Mouse (Mus musculus) bone marrow macrophage, adult 2 months (primary cell): Measurements from ENCODE around the gene Ebna1bp2. TPM values are rescaled to one million over a fixed set of nuclear protein-coding genes. Genes with fewer than 3 reads are reported as not detected.

Source experiments
- H3K27ac ChIP-seq: 2 replicates; pipeline ENCODE4 v1.5.1; 2012; ENCODE audit warnings: low read depth, low read length; ENCODE audit not compliant: insufficient read depth
- H3K4me1 ChIP-seq: 2 replicates; pipeline ENCODE4 v1.6.1; 2012; ENCODE audit warnings: low read length; ENCODE audit not compliant: control insufficient read depth, insufficient read depth
- H3K4me3 ChIP-seq: 2 replicates; pipeline ENCODE4 v1.5.1; 2012; ENCODE audit warnings: mild to moderate bottlenecking, low read length, moderate library complexity; ENCODE audit not compliant: insufficient read depth
- CTCF ChIP-seq: IDR thresholded peaks from 2 replicates; pipeline ENCODE4 v1.5.1; 2012; ENCODE audit warnings: low read depth, mild to moderate bottlenecking, low read length, moderate library complexity
- POLR2A ChIP-seq: IDR thresholded peaks from 2 replicates; pipeline ENCODE4 v1.6.1; 2012; ENCODE audit warnings: mild to moderate bottlenecking, low read depth, low read length, borderline replicate concordance
- polyA plus RNA-seq: library from polyadenylated mRNA; stranded (reverse); fragments of >200 nt; gene quantifications from 2 replicates; pipeline ENCODE4 v1.2.4, GENCODE M21; 2012; ENCODE audit not compliant: missing spikeins, insufficient read depth, insufficient read length

Ebna1bp2 gene
- polyA plus RNA-seq, 1 experiment = 27.3 TPM

DNA sequence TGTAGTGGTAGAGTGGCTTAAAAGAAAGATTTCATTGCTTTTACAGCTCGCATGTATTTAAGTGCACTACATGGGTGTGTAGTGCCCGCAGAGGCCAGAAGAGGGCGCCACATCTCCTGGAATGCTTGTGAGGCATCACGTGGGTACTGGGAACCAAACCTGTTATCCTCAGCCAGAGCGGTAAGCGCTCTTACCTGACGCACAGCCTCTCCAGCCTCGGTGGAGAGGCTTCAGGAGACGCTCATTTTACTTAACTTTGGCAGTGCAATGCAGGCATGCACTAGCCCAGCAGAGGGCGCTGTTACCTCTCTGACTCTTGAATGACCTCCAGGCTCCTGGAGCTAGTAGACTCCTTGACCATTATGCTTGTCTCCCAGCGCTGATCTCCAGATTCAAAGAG, 8.0 kb upstream of the Ebna1bp2 start:
- H3K27ac ChIP-seq = no peak overlapping the region
- H3K4me3 ChIP-seq = no peak overlapping the region
- H3K4me1 ChIP-seq = no peaks in the 10 kb centered on the region
- TF ChIP-seq CTCF = peak; percentile 94
- TF ChIP-seq POLR2A = no peak

DNA sequence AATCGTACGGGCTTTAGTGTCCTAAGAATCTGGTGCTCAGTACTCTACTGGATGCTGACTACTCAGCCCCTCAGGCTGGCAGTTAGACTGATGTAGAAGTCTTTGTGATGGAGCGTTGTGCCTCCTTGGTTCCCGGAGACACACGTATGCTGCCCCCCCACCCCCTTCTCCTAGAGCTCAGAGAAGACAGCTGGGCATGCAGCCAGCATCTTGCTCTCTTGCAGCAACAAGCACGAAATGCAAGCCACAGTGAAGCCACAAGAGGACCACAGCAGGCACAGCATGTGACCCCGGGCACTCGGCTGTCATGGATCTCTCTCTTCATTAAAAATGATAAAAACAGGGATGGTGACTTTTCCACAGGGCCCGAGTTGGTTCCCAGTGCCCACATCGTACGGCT, 5.2 kb upstream of the Ebna1bp2 start:
- Histone ChIP-seq H3K27ac (no peak overlapping the region), H3K4me1 (no peaks in the 10 kb centered on the region), H3K4me3 (no peak overlapping the region)
- TF ChIP-seq CTCF (no peak), POLR2A (no peak)

DNA sequence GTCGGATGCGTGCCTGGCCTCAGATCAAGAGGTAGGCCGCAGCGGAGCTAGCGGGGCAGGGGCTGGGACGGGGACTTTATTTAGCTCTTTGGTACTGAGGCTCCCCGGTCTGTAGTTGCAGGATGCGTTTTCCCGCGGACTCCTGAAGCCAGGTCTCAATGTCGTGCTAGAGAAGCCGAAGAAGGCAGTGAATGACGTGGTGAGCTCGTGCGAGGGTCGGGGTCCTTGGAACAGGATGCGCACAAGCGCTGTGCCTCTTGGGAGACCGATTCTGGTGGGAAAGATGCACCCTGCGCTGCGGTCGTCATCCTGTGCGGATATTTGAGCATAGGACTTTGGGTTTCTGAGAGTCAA, 345 bp downstream of the Ebna1bp2 start:
- H3K27ac ChIP-seq = peak overlapping the region; percentile 21
- H3K4me3 ChIP-seq = peak overlapping the region; percentile 98
- peaks cover 5% of the 10 kb centered on the region for H3K4me1 ChIP-seq
- TF ChIP-seq POLR2A (no peak), CTCF (no peak)

DNA sequence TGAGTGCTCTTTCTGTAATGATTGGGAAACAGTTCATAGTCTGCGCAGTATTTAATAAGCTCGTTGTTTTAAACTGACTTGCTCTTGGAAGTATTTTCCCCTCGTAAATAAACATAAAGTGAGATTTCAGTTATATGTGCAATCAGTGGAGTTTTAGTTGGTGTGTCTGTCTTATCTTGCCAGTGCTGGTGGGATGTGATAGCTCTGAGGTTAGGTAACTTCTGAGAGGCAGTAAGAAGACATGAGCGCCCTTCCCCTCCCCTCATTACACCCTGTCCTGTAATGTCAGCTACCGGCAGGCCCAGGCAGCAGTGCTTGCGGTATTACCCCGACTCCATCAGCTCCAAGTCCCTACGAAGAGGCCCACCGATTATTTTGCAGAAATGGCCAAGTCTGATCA, 1.2 kb downstream of the Ebna1bp2 start:
- H3K27ac ChIP-seq = no peak overlapping the region
- H3K4me1 ChIP-seq = peaks cover 5% of the 10 kb centered on the region
- no peak for TF ChIP-seq POLR2A
- no peak for TF ChIP-seq CTCF
- peak overlapping the region; percentile 98 for H3K4me3 ChIP-seq

DNA sequence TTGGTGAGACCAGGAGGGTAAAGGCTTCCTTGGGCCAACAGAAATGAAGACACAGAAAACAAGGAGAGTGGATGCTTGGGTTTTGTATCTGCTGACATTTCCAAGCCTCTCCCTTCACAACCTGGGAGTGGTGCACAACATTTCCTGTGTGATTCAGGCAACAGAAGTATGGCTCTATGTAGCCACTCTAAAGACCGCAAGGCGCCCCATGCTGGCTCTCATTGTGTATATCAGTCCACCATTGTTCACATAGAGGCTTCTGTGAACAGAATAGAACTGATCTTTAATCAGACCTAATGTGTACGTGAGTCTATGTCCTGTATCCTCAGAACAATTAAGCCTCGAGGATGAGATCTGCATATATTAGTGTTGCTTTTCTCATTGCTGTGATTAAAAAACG, 9.7 kb downstream of the Ebna1bp2 start:
- no peak overlapping the region for H3K27ac ChIP-seq
- no peaks in the 10 kb centered on the region for H3K4me1 ChIP-seq
- no peak for TF ChIP-seq POLR2A
- TF ChIP-seq CTCF = no peak
- H3K4me3 ChIP-seq = no peak overlapping the region

DNA sequence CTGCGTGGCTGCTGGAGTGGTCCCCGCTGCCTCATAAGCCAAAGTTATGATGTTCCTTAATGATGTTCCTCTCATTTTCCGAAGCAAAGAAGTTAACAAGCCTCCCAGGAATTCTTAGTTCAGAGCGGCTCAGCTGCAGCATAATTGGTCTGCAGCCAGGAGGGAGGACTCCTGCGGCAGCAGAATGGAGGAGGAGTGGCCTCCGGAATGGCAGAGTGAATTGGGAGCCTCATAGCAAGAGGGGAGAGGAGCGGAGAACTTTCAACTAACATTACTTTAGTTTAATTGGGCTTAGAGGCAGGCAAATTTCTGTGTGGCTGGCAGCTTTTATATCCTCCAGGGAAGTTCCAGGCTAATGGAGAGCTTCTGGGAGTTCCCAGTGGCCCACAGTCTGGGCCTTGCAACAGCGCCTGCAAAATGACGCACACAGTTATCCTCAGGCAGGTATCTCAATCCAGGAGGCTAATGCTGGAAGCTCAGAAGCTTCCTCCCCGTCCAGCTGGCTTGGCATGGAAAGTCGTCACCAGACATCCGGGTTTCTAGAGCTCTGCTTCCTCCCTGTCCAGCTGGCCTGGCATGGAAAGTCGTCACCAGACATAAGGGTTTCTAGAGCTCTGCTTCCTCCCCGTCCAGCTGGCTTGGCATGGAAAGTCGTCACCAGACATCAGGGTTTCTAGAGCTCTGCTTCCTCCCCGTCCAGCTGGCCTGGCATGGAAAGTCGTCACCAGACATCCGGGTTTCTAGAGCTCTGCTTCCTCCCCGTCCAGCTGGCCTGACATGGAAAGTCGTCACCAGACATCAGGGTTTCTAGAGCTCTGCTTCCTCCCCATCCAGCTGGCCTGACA, 22.0 kb downstream of the Ebna1bp2 start:
- Histone ChIP-seq H3K27ac (no peak overlapping the region), H3K4me1 (no peaks in the 10 kb centered on the region), H3K4me3 (no peak overlapping the region)
- no peak for TF ChIP-seq POLR2A
- no peak for TF ChIP-seq CTCF

DNA sequence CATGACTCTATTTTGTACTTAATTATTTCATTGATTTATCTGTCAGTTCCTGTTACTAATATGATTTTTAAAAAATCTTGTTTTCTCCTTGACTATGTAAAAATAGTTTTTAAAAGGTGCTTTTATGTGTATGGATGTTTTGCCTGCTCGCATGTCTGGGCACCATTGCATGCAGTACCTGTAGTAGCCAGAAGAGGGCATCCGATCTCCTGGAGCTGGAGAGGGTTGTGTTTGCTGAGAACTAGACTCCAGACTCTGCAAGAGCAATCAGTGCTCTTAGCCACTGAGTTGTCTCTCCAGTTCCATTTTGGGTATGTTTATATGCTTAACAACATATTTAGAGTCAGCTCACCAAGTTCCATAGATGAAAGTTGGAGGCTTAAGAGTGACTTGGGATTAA, 24.6 kb downstream of the Ebna1bp2 start:
- no peak overlapping the region for H3K4me3 ChIP-seq
- H3K4me1 ChIP-seq = no peaks in the 10 kb centered on the region
- no peak overlapping the region for H3K27ac ChIP-seq
- TF ChIP-seq POLR2A (no peak), CTCF (peak; percentile 72)

DNA sequence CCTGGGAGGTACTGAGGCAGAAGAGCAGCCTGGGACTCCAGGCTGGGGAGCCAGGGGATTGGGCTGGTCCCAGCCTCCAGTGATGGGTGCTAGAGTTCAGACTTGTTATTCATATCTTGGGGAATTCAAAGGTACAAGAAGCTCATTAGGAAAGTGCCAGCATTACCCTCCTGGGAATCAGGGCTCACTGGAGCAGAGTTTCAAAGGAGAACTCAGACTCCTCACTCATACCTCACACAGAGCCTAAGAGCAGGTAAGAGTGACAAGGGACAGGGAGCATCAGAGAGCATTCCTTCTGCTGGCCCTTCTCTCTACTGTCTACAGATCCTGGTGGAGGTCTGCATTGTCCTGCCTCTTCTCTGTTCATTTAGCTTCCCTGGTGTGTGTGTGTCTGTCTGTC, 38.1 kb downstream of the Ebna1bp2 start, which contains the start of gene Olfr62:
TSS of gene Olfr62 (plus strand) at position 301 of the 400 bp plus-strand sequence.
- Histone ChIP-seq H3K27ac (no peak within 1 kb of the TSS), H3K4me1 (no peaks in the 10 kb centered on the region), H3K4me3 (no peak within 1 kb of the TSS)
- TF ChIP-seq CTCF = no peak
- TF ChIP-seq POLR2A = no peak

Other genes with a start within 250 kb of the Ebna1bp2 start
- 14.1 and 15.9 TPM in 2 replicates for gene Szt2, start 211.5 kb upstream of the Ebna1bp2 start, polyA plus RNA-seq
- 57.3 and 61.5 TPM in 2 replicates for gene Med8, start 211.5 kb upstream of the Ebna1bp2 start, polyA plus RNA-seq
- 101 and 117 TPM in 2 replicates for gene Elovl1, start 192.7 kb upstream of the Ebna1bp2 start, polyA plus RNA-seq
- gene Cdc20, start 183.4 kb upstream of the Ebna1bp2 start, polyA plus RNA-seq = 24.9 and 25.5 TPM in 2 replicates
- not detected in 2 replicates for gene Mpl, start 163.3 kb upstream of the Ebna1bp2 start, polyA plus RNA-seq
- gene Tie1, start 130.7 kb upstream of the Ebna1bp2 start, polyA plus RNA-seq = not detected in 2 replicates
- not detected in 2 replicates for gene 2610528J11Rik, start 93.8 kb upstream of the Ebna1bp2 start, polyA plus RNA-seq
- not detected in 2 replicates for gene Tmem125, start 76.8 kb upstream of the Ebna1bp2 start, polyA plus RNA-seq
- gene Cfap57, start within 50 bp of the Ebna1bp2 start, polyA plus RNA-seq = not detected in 2 replicates
- gene Olfr62, start 38.2 kb downstream of the Ebna1bp2 start, polyA plus RNA-seq = not detected in 2 replicates
- not detected in 2 replicates for gene Olfr1342, start 72.0 kb downstream of the Ebna1bp2 start, polyA plus RNA-seq
- not detected in 2 replicates for gene Olfr1341, start 82.7 kb downstream of the Ebna1bp2 start, polyA plus RNA-seq
- 0.16 and 0.24 TPM in 2 replicates for gene Olfr1340, start 99.3 kb downstream of the Ebna1bp2 start, polyA plus RNA-seq
- gene Olfr1339, start 111.4 kb downstream of the Ebna1bp2 start, polyA plus RNA-seq = not detected in 2 replicates
- not detected in 2 replicates for gene Olfr1338, start 137.9 kb downstream of the Ebna1bp2 start, polyA plus RNA-seq
- gene Olfr1337, start 161.8 kb downstream of the Ebna1bp2 start, polyA plus RNA-seq = not detected in 2 replicates
- not detected in 2 replicates for gene Olfr1335, start 189.1 kb downstream of the Ebna1bp2 start, polyA plus RNA-seq
- gene Olfr1333, start 215.5 kb downstream of the Ebna1bp2 start, polyA plus RNA-seq = not detected in 2 replicates
- gene Olfr1331, start 243.8 kb downstream of the Ebna1bp2 start, polyA plus RNA-seq = not detected in 2 replicates